Mouse (Mus musculus) large intestine, adult 2 months (tissue): Measurements from ENCODE around the gene Cbx6. TPM values are rescaled to one million over a fixed set of nuclear protein-coding genes. Genes with fewer than 3 reads are reported as not detected.

ENCODE experiments used
- DNase-seq: peaks from one replicate; pipeline ENCODE4 v3.0.0-alpha.2; 2012; ENCODE audit warnings: low read depth, low spot score
- whole genome bisulfite sequencing: fragments of 180-500 bp; shearing (Covaris S2); methylation state at CpG from one replicate; pipeline ENCODE4 v1.1.7; 2018; 5-methylcytosine and 5-hydroxymethylcytosine counted together
- polyA plus RNA-seq: library from polyadenylated mRNA; depleted of rRNA; stranded (reverse); fragments of >200 nt; gene quantifications from 2 replicates; pipeline ENCODE4 v1.2.3, GENCODE M21; 2012; rRNA removed

The Cbx6 gene
- polyA plus RNA-seq, 1 experiment = 17.5 TPM

DNA sequence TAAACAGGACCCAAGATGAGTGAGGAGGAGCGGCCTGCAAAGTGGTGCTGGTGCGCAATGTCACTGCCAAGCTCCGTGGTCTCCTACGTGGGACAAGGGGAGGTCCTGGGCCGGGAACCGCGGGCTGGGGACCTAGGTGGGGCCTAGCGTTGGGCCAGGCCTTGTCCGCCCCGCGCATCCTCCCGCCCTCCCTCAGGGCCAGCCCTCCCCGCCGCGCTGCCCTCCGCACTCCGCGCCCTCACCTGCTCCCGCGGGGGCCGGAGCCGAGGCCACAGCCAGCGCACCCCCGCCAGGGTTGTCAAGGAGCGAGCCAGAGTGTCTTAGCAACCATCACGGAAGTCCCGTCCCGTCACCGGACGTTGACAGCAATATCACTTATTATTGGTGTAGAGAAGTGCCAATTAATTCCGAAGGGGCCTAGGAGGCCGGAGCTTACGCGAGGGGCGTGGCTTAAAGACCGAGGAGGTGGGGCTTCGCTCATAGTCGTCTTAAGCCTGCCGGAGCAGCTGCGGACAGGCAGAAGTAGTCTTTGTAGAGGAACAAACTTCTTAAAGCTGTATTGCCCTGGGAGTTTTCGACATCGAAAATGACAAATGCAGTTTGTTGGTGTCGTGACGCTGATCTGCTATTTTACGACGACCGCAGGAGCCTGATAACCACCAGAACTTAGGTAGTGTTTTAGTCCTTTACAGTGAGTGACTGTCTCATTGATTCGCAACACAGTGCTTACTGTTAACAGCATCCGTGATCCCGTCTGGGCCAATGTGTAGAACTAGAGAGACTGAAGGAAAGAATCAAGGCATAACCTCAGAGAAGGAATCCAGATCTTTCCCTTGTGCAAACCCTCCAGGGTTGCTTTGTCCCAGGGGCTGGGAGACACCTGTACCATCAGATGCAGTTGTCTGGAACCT, 60.1 kb downstream of the Cbx6 start:
- peak; percentile 94 for DNase-seq
- WGBS = under 1% methylated on average over 50 of the region's 50 CpGs

Other genes starting within 250 kb of the Cbx6 start
- gene Dmc1, start 229.6 kb downstream of the Cbx6 start, polyA plus RNA-seq = 0.05 and 0.10 TPM in 2 replicates
- 0.16 and 0.78 TPM in 2 replicates for gene Fam227a, start 175.7 kb downstream of the Cbx6 start, polyA plus RNA-seq
- 8.0 and 12.5 TPM in 2 replicates for gene Cby1, start 175.5 kb downstream of the Cbx6 start, polyA plus RNA-seq
- gene Tomm22, start 163.8 kb downstream of the Cbx6 start, polyA plus RNA-seq = 59.2 and 73.0 TPM in 2 replicates
- gene Josd1, start 146.8 kb downstream of the Cbx6 start, polyA plus RNA-seq = 14.9 and 15.9 TPM in 2 replicates
- gene Gtpbp1, start 143.8 kb downstream of the Cbx6 start, polyA plus RNA-seq = 28.8 and 29.1 TPM in 2 replicates
- gene Sun2, start 92.2 kb downstream of the Cbx6 start, polyA plus RNA-seq = 18.9 and 19.0 TPM in 2 replicates
- gene Dnal4, start 56.8 kb downstream of the Cbx6 start, polyA plus RNA-seq = 21.3 and 22.5 TPM in 2 replicates
- gene Nptxr, start 29.9 kb downstream of the Cbx6 start, polyA plus RNA-seq = 0.71 and 1.0 TPM in 2 replicates
- not detected in 2 replicates for gene Npcd, start 451 bp downstream of the Cbx6 start, polyA plus RNA-seq
- 28.3 and 34.3 TPM in 2 replicates for gene Apobec3, start 57.0 kb upstream of the Cbx6 start, polyA plus RNA-seq
- 22.1 and 30.5 TPM in 2 replicates for gene Cbx7, start 136.4 kb upstream of the Cbx6 start, polyA plus RNA-seq
- gene Pdgfb, start 180.3 kb upstream of the Cbx6 start, polyA plus RNA-seq = 5.8 and 7.5 TPM in 2 replicates